Mouse (Mus musculus) small intestine, adult 2 months (tissue): ENCODE results near the gene Trip11.

ENCODE experiments used
- CTCF ChIP-seq: fragments of 200-500 bp; IDR thresholded peaks from 2 replicates; pipeline ENCODE4 v1.5.1; 2012; ENCODE audit warnings: low read depth, mild to moderate bottlenecking, control low read depth, inconsistent platforms, low read length, moderate library complexity, mixed read lengths; ENCODE audit not compliant: insufficient replicate concordance, insufficient read length; ENCODE audit errors: extremely low read depth
- POLR2A ChIP-seq: fragments of 200-500 bp; IDR thresholded peaks from 2 replicates; pipeline ENCODE4 v1.6.1; 2012; ENCODE audit warnings: low read depth, mild to moderate bottlenecking, control low read depth, inconsistent platforms, low read length, moderate library complexity

DNA sequence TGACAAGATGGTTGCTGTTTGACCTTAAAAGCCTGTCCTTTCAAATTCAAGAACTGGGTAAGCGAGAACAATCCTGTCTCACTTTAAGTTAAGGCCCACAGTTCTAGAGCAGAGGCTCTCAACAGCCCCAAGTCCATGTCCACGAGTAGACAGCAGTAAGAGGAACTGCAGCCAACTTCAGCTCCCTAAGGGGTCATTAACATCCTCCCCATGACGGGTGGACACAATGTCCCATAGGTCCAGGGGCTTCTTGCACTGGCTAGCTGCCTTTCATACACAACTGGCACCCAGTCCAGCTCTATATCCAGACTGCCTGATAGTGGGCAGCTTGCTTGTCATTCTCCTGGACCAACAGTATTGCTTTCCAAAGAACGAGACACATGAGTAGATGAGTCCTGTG lies 35.7 kb upstream of the Trip11 start:
- TF ChIP-seq POLR2A = no peak
- TF ChIP-seq CTCF = no peak
